Mouse (Mus musculus): Measurements from ENCODE around the gene Clk1. TPM values are rescaled to one million over a fixed set of nuclear protein-coding genes. Genes with fewer than 3 reads are reported as not detected.

Clk1 gene
- polyA plus RNA-seq, 1 experiment = 73.2 TPM

Other genes with a start within 250 kb of the Clk1 start
- not detected in 2 replicates for gene Aox4, start 213.7 kb downstream of the Clk1 start, polyA plus RNA-seq (2012; rRNA removed)
- gene Aox2, start 145.7 kb downstream of the Clk1 start, polyA plus RNA-seq (2012; rRNA removed) = 0.01 TPM in 1 of 2 replicates, not detected in the other
- gene Bzw1, start 31.2 kb downstream of the Clk1 start, polyA plus RNA-seq (2012; rRNA removed) = 30.1 and 32.5 TPM in 2 replicates
- gene Nif3l1, start 21.1 kb upstream of the Clk1 start, polyA plus RNA-seq (2012; rRNA removed) = 16.3 and 20.2 TPM in 2 replicates
- gene Ppil3, start 21.4 kb upstream of the Clk1 start, polyA plus RNA-seq (2012; rRNA removed) = 15.0 and 20.8 TPM in 2 replicates
- 10.5 and 16.7 TPM in 2 replicates for gene Orc2, start 81.0 kb upstream of the Clk1 start, polyA plus RNA-seq (2012; rRNA removed)
- 5.9 and 6.3 TPM in 2 replicates for gene Fam126b, start 162.3 kb upstream of the Clk1 start, polyA plus RNA-seq (2012; rRNA removed)
- gene Ndufb3, start 162.3 kb upstream of the Clk1 start, polyA plus RNA-seq (2012; rRNA removed) = 108 and 114 TPM in 2 replicates

All from gonadal fat pad, adult 2 months (tissue).